Mouse (Mus musculus) G1E-ER4 (cell line): ENCODE measurements around the gene Chil5. TPM values are rescaled to one million over a fixed set of nuclear protein-coding genes. Genes with fewer than 3 reads are reported as not detected.

Experiments
- GATA1 ChIP-seq: IDR thresholded peaks from one replicate; pipeline ENCODE4 v1.8.0; 2012; ENCODE audit warnings: low read length, inconsistent platforms
- polyA plus RNA-seq: library from polyadenylated mRNA; stranded (reverse); fragments of >175 nt; gene quantifications from 2 replicates; pipeline ENCODE4 v1.2.3, GENCODE M21; 2012

Gene Chil5
- polyA plus RNA-seq, result not detected in 2 replicates

GRCm38 (mm10) chr3:106032781-106033180 is at the start of gene Chil5:
Gene Chil5, minus strand, starts transcription at chr3:106032814.
- no peak for TF ChIP-seq GATA1

DNA sequence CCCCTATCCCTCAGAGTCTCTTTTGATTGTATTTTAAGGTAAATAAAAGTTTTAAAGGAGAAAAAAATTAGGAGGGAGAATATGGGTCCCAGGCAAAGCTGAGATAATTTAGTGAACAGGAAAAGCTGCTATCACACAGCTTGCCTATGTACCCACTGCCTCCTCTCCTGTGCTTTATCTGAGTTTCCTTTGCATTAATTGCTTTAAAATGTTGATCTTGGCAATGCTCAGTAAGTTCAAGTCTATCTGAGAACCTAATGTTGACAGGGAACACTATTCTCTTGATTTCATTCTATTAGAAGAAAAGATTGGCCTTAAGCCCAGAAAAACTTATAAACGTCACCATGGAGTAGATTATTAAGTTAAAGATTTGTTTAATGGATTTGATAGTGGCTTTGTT is 42.2 kb upstream of the Chil5 start:
- TF ChIP-seq GATA1, result no peak

- no peak for TF ChIP-seq GATA1
These were observed 38.4 kb upstream of the Chil5 start for GRCm38 (mm10) chr3:106070994-106071393.

DNA sequence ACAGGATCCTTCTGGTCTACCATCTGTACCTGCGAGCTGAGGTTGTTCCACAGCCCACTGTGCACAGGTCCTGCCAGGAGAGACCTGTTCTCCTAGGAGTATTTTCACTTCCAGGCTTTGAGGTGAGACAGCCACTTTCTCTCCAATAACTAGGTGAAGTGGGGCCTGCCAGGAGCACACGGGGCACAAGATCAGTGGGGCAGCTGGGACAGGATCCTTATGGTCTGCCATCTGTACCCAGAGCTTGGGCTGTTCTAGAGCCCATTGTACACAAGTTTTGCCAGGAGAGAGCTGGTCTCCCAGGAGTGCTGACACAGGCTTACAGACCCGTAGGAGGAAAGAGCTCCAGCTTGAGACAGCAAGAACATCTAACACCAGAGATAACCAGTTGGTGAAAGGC is 25.4 kb upstream of the Chil5 start:
- no peak for TF ChIP-seq GATA1

DNA sequence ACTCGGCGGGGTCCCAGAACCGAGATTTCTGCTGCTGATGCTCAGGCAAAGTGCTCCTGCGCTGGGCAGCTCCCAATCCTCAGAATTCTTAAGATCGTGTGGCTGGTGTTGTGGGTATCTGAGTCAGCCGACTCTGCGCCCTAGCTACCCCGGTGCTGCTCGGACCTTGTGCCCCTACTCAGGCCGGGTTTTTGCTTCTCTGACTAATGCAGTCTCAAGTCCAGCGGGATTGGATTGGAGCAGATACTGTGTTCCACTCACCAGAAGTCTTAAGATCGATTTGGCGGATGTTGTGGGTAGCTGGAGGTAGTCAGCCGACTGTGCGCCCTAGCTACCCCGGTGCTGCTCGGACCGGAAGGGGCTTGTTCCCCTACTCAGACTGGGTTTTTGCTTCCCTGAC is 19.3 kb upstream of the Chil5 start:
- TF ChIP-seq GATA1, result no peak

DNA sequence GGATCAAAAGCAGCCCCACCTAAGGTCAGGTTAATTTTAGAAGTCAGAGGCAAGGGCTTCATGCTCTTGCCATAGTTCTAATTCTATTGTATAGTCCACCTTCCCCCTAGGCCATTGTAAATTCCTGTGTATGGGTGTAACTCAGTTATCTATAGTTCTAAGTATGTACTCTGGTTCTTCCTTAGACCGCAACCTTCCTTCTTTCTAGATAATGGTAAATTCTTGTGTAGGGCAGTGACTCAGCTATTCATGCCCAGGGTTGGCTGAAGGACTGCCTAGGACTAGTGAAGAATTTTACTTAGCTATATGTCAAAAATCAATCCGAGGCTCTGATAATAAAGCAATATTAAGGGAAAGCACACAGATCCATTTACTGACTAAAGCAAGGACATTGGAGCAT is 7.7 kb upstream of the Chil5 start:
- TF ChIP-seq GATA1, result no peak

- TF ChIP-seq GATA1, result no peak
These were observed 8.5 kb downstream of the Chil5 start for GRCm38 (mm10) chr3:106024135-106024534.

DNA sequence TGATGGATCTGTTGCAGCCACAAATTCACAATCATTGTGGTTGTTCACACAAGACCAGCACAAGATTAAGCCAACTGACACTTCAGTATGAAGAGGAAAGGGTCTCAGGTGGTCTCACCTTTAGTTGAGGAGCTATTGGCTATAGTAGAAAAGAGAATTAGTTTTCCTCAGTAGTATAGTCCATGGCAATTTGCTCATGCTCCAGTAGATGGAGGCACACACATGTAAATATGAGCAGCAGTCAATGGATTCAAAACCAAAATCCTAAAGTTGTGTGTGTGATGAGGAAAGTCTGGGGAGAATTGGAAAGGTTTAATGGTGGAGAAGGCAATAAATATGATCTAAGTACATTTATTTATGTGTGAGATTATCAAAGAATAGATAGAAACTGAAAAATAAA is 10.8 kb downstream of the Chil5 start:
- no peak for TF ChIP-seq GATA1

- no peak for TF ChIP-seq GATA1
These were observed 18.1 kb downstream of the Chil5 start, which contains the start of gene Pifo for GRCm38 (mm10) chr3:106014546-106014945. Gene Pifo, minus strand, starts transcription at chr3:106014646.

DNA sequence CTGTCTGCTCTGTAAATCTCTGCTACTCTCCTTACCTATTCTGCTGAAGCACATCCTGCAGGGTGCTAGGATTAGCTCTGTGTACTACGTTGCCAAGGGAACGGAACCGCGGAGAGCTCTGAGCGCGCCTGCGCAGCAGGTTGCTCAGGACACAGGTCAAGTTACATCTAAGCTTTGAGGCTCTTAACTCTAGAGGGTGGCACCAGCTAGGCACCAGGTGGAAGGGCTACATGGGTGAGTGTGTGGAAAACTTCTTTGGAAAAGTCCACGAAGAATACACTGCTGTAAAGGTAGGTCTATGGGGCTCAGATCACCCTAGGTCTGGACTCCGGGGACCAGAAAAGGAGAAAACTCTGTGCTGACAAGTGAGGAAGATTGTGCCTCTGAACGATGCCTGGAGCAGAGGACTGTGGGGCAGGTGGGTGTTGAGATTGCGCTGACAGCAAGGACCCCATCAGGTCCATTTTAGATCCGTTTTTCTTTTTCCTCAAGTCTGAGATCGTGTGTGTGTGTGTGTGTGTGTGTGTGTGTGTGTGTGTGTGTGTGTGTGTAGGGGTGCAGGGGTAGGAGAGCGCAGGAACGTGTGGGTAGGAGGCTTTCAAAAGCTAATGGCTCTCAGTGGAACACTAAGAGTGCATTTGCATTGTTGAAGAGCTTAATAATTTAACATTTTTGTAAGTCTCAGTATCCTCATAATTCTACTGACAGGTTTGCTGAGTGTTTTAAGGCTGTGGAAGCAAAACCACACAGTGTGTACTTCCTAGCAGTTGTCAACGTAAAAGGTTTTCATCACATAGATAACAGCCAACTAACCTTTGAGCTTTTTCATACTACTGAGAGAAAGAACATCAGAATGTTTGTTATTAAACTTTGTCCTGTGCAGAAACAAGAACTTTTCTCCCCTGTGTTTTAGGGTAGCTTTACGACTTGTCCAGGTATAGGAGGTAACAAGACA is 30.9 kb downstream of the Chil5 start:
- no peak for TF ChIP-seq GATA1

DNA sequence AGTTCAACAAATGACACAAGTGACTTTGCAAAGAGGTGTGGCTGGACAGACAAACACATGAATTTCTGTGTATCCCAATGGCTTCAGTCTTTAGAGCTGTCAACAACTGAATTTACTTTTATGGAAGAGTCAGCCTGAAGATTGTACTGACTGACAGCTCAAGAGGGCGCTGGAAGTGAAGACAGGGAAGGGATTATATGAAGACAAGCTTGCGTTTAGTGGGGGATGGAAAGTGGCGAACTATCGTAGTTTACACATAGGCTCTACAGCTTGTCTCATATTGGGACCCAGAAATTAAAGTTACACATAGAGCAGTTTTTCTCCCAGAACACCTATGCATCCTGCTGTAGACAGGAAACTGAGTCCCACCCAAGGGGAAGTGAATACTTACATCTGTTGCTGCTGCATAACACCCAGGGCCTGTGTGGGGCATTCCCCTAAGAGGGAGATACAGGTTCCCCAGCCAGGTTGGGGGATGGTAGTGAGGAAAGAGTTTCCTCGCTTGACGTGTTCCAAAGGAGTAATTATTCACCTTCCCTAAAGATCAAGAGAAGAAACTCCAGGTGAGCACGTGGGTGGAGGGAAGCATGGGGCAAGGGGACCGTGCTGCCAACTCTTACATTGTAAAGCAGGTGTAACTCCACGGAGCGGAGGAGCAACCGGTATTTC is 31.8 kb downstream of the Chil5 start:
- TF ChIP-seq GATA1, result no peak

GRCm38 (mm10) chr3:105994730-105995129 is 37.9 kb downstream of the Chil5 start:
- no peak for TF ChIP-seq GATA1

DNA sequence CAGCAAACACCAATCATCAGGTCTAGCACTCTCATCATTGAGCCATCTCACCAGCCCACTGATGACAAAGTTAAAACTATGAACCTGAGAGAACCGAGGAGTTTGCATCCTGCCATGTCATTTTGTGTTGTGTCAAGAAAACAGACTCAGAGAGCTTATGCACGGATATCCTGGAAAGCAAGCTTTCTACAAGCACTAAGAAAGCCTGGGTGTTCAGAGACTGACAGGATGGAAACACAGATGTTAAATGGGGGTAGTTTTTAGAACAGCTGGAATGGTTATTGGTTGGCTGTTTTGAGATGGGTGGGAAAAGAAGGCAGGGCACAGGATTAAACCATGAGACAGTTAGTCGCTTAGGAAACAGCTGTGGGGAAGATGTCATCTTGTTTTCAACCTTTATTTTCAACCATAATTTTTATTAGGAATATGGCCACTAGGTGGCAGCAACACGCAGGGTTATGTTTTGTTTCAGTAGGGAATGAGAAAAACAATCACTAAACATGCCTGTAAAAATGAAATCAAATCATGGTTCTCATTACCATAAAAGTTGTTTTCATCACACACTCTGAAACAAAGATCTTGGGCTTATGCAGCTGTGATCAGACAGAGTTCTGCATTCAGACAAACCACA is 40.8 kb downstream of the Chil5 start:
- TF ChIP-seq GATA1, result no peak

DNA sequence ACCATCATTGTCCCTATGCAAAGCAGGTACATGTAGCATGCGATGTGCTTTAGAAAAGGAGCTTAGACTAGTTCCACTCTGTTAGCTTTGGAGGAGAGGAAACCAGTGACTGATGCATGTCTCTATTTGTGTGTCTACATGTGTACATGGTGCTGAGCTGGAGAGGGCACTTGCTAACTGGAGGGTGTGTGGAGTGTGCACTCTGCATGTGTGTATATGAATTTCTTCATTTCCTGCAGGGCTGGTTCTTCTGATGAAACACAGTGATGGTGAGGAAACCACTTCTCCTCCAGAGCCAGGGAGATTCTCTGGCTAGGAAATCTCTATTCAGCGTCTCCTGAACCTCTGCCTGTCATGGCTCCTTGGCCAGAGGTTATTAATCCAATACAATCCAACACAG is 58.4 kb downstream of the Chil5 start:
- TF ChIP-seq GATA1, result no peak

GRCm38 (mm10) chr3:105973411-105973810 is 59.2 kb downstream of the Chil5 start, which contains the start of gene Ovgp1:
Gene Ovgp1, plus strand, starts transcription at chr3:105973711.
- no peak for TF ChIP-seq GATA1

DNA sequence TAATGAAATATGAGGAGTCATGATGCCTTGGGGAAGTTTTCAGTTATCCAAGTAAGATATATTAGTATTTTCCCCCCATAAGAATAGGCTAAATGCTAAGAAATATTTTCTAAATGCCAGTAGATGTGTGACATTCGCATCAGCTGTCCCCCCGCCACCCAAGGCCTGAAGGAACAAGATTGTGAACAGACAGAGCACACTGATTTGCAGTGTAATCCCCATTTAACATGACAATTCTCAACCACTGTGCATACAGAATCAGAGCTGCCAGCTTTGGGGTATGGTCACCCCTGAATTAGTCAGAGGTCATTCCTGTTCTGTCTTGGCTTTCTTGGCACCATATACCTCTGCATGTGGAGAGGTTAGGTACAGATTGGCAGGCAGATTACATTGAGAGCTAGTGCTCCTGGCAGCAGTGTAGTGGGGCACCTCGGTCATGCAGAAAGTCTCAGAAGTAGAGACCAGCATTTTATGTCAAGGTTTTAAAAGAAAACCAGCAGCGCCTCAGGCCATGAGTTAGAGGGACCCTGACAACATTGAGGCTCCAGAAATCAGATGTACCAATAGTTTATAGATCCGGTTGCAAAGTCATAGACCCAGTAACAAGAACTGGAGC is 60.7 kb downstream of the Chil5 start:
- no peak for TF ChIP-seq GATA1

Other genes starting within 250 kb of the Chil5 start
- gene Rap1a, start 231.5 kb downstream of the Chil5 start, polyA plus RNA-seq, result 17.1 and 25.4 TPM in 2 replicates
- not detected in 2 replicates for gene Adora3, start 162.0 kb downstream of the Chil5 start, polyA plus RNA-seq
- gene Tmigd3, start 161.9 kb downstream of the Chil5 start, polyA plus RNA-seq, result not detected in 2 replicates
- 0.56 TPM in 2 replicates for gene I830077J02Rik, start 100.2 kb downstream of the Chil5 start, polyA plus RNA-seq
- gene Wdr77, start 73.4 kb downstream of the Chil5 start, polyA plus RNA-seq, result 87.9 and 105 TPM in 2 replicates
- gene Atp5f1, start 72.7 kb downstream of the Chil5 start, polyA plus RNA-seq, result 96.5 and 102 TPM in 2 replicates
- gene Ovgp1, start 59.1 kb downstream of the Chil5 start, polyA plus RNA-seq, result 0.13 and 0.23 TPM in 2 replicates
- not detected in 2 replicates for gene Pifo, start 18.2 kb downstream of the Chil5 start, polyA plus RNA-seq
- not detected in 2 replicates for gene Chia1, start 80.4 kb upstream of the Chil5 start, polyA plus RNA-seq
- not detected in 2 replicates for gene Chil3, start 134.8 kb upstream of the Chil5 start, polyA plus RNA-seq
- not detected in 2 replicates for gene Chil4, start 186.7 kb upstream of the Chil5 start, polyA plus RNA-seq